Mouse (Mus musculus): ENCODE measurements at regions not wholly inside any gene's neighbourhood (a gene's known extent, or its start where the extent isn't known, plus 50 kb on each side); places are given as distances from the start of the nearest gene placed in this dataset.
"Not testable (repeated sequence)": the region's sequence is repeated elsewhere in the genome, so short reads cannot be mapped to it uniquely, and the experiment has no call there.

DNA sequence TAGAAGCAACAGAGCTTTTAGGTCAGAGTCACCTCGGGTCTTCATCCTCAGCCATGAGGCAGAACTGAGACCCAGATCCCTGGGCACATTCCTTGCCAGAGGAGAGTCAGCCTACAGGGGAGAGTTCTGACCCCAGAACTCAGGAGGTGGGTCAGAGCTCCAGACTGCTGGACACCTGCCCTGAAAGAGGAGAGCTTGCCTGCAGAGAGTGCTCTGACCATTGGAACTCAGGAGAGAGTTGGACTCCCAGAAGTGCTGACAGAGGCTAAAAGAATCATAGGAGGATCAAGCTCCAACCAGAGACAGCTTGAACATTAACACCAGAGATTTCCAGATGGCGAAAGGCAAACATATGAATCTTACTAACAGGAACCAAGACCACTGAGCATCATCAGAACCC, 211.4 kb downstream of the Akain1 start:
- H3K36me3 ChIP-seq (ENCODE audit: control insufficient read depth, insufficient read depth); H3K27me3 ChIP-seq (ENCODE audit: control insufficient read depth, insufficient read depth, low read length); H3K4me3 ChIP-seq (ENCODE audit: low read length); ATAC-seq (replicated peaks; ENCODE audit: extremely low read depth, insufficient read depth, low FRiP score); H3K27ac ChIP-seq (ENCODE audit: low read length); H3K9me3 ChIP-seq (replicated peaks; ENCODE audit: control insufficient read depth, low read length); H3K4me2 ChIP-seq (ENCODE audit: low read depth, low read length); H3K4me1 ChIP-seq (ENCODE audit: control insufficient read depth, insufficient read depth, low read length); H3K9ac ChIP-seq (ENCODE audit: low read length): not testable (repeated sequence)
- WGBS = 68% methylated on average over 2 of the region's 2 CpGs

DNA sequence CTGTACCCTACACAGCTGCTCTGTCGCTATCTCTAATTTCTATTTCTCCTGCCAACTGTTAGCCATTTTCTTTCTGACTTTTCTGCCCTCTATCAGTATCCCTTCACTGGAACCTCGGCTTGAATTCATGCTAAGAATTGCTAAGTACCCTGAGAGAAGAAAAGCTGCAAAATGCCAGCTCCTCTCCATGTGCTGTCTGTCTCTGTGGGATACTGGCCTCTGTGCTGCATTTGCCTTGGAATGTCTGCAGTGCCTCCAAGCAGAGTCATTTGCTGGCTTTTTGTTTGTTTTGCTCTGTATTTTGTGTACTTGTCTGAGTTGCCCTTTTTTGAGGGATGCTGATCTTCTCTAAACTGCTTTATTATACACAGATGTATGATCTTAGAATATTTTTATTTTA, 215.5 kb downstream of the Akain1 start:
- no peak overlapping the region for H3K27ac ChIP-seq (ENCODE audit: low read length)
- H3K36me3 ChIP-seq (ENCODE audit: control insufficient read depth, insufficient read depth) = no peaks in the 10 kb centered on the region
- no peak overlapping the region for H3K4me3 ChIP-seq (ENCODE audit: low read length)
- no peaks in the 10 kb centered on the region for H3K9me3 ChIP-seq (replicated peaks; ENCODE audit: control insufficient read depth, low read length)
- H3K9ac ChIP-seq (ENCODE audit: low read length) = no peak overlapping the region
- no peak for ATAC-seq (replicated peaks; ENCODE audit: extremely low read depth, insufficient read depth, low FRiP score)
- WGBS = 37% methylated on average over 2 of the region's 2 CpGs
- no peak overlapping the region for H3K4me2 ChIP-seq (ENCODE audit: low read depth, low read length)
- H3K27me3 ChIP-seq (ENCODE audit: control insufficient read depth, insufficient read depth, low read length) = no peaks in the 10 kb centered on the region
- H3K4me1 ChIP-seq (ENCODE audit: control insufficient read depth, insufficient read depth, low read length) = no peaks in the 10 kb centered on the region

DNA sequence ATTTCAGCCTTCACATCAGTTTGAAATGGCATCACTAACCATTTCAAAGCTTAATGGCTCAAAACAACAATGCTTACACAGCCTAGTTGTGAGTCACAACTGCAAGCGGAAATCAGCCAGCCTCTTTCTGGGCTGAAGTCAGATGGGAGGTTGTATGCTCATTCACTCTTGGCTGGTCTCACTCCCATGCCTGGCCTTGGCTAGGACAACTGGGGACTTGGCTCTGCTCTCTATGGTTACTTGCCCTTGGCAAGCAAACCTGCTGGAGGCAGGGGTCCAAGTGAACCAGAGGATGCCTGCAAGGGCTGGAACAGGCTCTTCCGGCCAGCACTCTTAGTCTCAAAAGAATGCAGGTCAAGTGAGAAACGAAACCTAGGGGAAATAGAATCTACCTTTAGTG, 233.4 kb downstream of the Akain1 start:
- 69% methylated on average over 3 of the region's 3 CpGs for WGBS

DNA sequence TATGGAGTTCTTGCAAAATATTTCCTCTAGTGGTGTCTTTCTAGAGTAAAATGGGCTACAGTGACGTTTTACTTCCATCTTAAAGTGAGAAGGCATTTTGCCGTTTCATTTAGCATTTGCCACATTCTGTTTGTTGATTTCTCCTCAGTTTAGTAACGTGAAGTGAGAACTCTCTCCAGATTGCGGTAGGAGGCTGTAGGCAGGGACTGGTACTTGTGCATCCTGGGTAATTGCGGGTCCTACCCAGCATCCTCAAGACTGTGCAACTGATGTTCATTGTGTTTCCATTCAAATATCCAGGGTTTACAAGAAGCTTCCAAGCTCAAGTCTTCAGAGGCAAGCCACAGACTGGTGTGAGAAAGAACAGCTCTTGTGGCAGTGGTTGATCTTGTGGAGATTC, 244.0 kb downstream of the Akain1 start:
- 77% methylated on average over 5 of the region's 5 CpGs for WGBS
- no peak overlapping the region for H3K27ac ChIP-seq (ENCODE audit: low read length)
- no peaks in the 10 kb centered on the region for H3K9me3 ChIP-seq (replicated peaks; ENCODE audit: control insufficient read depth, low read length)
- H3K4me1 ChIP-seq (ENCODE audit: control insufficient read depth, insufficient read depth, low read length) = no peaks in the 10 kb centered on the region
- no peaks in the 10 kb centered on the region for H3K27me3 ChIP-seq (ENCODE audit: control insufficient read depth, insufficient read depth, low read length)
- no peak overlapping the region for H3K4me3 ChIP-seq (ENCODE audit: low read length)
- H3K4me2 ChIP-seq (ENCODE audit: low read depth, low read length) = no peak overlapping the region
- no peaks in the 10 kb centered on the region for H3K36me3 ChIP-seq (ENCODE audit: control insufficient read depth, insufficient read depth)
- H3K9ac ChIP-seq (ENCODE audit: low read length) = no peak overlapping the region
- no peak for ATAC-seq (replicated peaks; ENCODE audit: extremely low read depth, insufficient read depth, low FRiP score)

More for the DNA sequence above, 233.4 kb downstream of the Akain1 start:
- H3K4me2 ChIP-seq (ENCODE audit: low read depth, low read length) = no peak overlapping the region
- no peak overlapping the region for H3K9ac ChIP-seq (ENCODE audit: low read length)
- no peak overlapping the region for H3K27ac ChIP-seq (ENCODE audit: low read length)
- ATAC-seq (replicated peaks; ENCODE audit: extremely low read depth, insufficient read depth, low FRiP score) = no peak
- no peaks in the 10 kb centered on the region for H3K27me3 ChIP-seq (ENCODE audit: control insufficient read depth, insufficient read depth, low read length)
- no peaks in the 10 kb centered on the region for H3K9me3 ChIP-seq (replicated peaks; ENCODE audit: control insufficient read depth, low read length)
- no peak overlapping the region for H3K4me3 ChIP-seq (ENCODE audit: low read length)
- H3K36me3 ChIP-seq (ENCODE audit: control insufficient read depth, insufficient read depth) = no peaks in the 10 kb centered on the region
- no peaks in the 10 kb centered on the region for H3K4me1 ChIP-seq (ENCODE audit: control insufficient read depth, insufficient read depth, low read length)

DNA sequence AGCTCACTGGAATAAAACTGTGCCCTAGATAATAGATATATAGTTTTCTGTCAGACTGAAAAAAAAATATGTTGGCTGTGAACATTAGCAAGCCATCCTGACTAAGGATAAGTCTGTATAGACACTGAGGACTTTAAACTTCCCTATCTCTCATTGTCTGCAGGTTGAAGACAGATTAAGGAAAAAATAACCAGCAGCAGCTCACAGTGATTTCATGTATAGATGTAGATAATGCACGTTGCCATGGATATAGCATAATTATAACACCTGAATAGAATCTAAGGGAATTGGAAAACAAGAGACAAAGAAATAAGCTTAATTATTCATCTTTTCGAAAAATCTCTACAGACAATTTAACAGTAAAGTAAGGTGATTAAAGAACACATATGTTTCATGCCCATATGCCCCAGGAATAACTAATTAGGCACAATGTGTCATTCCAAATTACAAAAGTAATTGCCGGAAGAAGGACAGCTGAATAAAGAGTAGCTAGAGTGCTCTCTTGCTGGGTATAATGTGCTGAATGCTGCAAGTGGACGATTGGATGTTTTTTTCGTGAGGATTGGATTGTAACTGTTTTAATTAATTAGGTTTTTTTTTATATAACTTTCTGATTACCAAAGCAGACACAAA, 246.6 kb downstream of the Akain1 start:
- H3K4me3 ChIP-seq (ENCODE audit: low read length) = no peak overlapping the region
- H3K27ac ChIP-seq (ENCODE audit: low read length) = no peak overlapping the region
- no peaks in the 10 kb centered on the region for H3K9me3 ChIP-seq (replicated peaks; ENCODE audit: control insufficient read depth, low read length)
- H3K4me2 ChIP-seq (ENCODE audit: low read depth, low read length) = no peak overlapping the region
- no peak for ATAC-seq (replicated peaks; ENCODE audit: extremely low read depth, insufficient read depth, low FRiP score)
- H3K9ac ChIP-seq (ENCODE audit: low read length) = no peak overlapping the region
- no peaks in the 10 kb centered on the region for H3K36me3 ChIP-seq (ENCODE audit: control insufficient read depth, insufficient read depth)
- 70% methylated on average over 5 of the region's 5 CpGs for WGBS
- H3K27me3 ChIP-seq (ENCODE audit: control insufficient read depth, insufficient read depth, low read length) = no peaks in the 10 kb centered on the region
- no peaks in the 10 kb centered on the region for H3K4me1 ChIP-seq (ENCODE audit: control insufficient read depth, insufficient read depth, low read length)

DNA sequence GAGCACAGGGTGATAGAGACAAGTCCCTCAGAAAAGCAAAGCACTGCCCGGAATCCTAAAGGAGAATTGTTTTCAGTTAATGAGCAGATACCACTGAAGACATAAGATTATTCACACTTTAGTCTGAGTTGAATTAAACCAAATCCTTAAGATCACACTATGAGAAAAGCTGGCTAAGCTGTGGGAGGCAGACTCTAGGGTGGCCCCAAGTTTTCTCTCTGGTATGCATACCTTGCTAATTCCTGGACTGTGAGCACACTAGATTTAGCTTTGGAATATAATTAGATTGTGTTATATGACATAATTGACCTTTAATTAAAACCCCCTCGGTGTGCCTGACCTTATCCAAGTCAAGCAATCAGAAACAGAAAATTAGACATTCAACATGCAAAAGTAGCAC, 247.3 kb downstream of the Akain1 start:
- Histone ChIP-seq H3K4me1 (ENCODE audit: control insufficient read depth, insufficient read depth, low read length) (no peaks in the 10 kb centered on the region), H3K9me3 (replicated peaks; ENCODE audit: control insufficient read depth, low read length) (no peaks in the 10 kb centered on the region), H3K9ac (ENCODE audit: low read length) (no peak overlapping the region), H3K4me2 (ENCODE audit: low read depth, low read length) (no peak overlapping the region), H3K4me3 (ENCODE audit: low read length) (no peak overlapping the region), H3K27me3 (ENCODE audit: control insufficient read depth, insufficient read depth, low read length) (no peaks in the 10 kb centered on the region), H3K27ac (ENCODE audit: low read length) (no peak overlapping the region), H3K36me3 (ENCODE audit: control insufficient read depth, insufficient read depth) (no peaks in the 10 kb centered on the region)
- no peak for ATAC-seq (replicated peaks; ENCODE audit: extremely low read depth, insufficient read depth, low FRiP score)
- WGBS = 49% methylated on average over 2 of the region's 2 CpGs

DNA sequence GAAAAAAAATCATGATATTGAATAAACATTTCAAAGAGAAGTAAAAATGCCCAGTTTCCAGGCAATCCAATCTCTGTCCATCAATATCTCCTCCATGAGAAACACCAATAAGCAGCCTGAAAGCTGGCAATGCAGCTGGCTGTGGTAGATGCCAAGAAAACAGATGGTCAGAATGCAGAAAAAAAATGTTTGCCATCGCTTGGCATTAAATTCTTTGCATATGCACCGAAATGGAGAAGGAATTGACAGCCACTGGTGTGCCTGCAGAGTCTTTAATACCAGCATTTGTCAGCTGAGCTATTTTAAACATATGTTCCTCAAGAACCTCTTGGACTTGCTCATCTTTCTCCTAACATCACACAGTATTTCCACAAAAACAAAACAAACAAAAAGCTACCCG, 256.2 kb downstream of the Akain1 start:
- Histone ChIP-seq H3K36me3 (ENCODE audit: control insufficient read depth, insufficient read depth) (no peaks in the 10 kb centered on the region), H3K9me3 (replicated peaks; ENCODE audit: control insufficient read depth, low read length) (no peaks in the 10 kb centered on the region), H3K9ac (ENCODE audit: low read length) (no peak overlapping the region), H3K27ac (ENCODE audit: low read length) (no peak overlapping the region), H3K4me2 (ENCODE audit: low read depth, low read length) (no peak overlapping the region), H3K4me1 (ENCODE audit: control insufficient read depth, insufficient read depth, low read length) (no peaks in the 10 kb centered on the region), H3K4me3 (ENCODE audit: low read length) (no peak overlapping the region), H3K27me3 (ENCODE audit: control insufficient read depth, insufficient read depth, low read length) (no peaks in the 10 kb centered on the region)
- WGBS = 59% methylated on average over 3 of the region's 3 CpGs
- no peak for ATAC-seq (replicated peaks; ENCODE audit: extremely low read depth, insufficient read depth, low FRiP score)

DNA sequence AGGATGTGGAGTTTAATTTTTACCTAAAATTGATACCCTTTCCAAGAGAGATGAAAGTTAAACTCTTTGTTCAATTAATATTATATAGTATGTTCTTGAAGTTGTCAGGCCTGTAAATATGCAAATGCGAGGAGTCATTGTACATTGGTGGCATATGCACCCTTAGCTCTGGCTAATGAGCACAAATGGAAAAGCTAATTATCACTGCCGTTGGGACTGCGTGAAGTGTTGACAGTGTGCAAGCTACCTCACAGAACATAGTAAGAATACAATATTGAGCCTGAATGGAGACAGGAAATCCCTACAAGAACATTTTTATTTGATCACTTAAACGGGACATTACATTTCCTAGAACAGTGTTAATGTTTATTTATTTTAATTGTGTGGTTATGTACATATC, 241.5 kb upstream of the Dlgap1 start:
- Histone ChIP-seq H3K9me3 (replicated peaks; ENCODE audit: control insufficient read depth, low read length) (no peaks in the 10 kb centered on the region; the same call in 1 of the 2 replicates), H3K4me1 (ENCODE audit: control insufficient read depth, insufficient read depth, low read length) (no peaks in the 10 kb centered on the region), H3K27ac (ENCODE audit: low read length) (no peak overlapping the region), H3K4me2 (ENCODE audit: low read depth, low read length) (no peak overlapping the region), H3K36me3 (ENCODE audit: control insufficient read depth, insufficient read depth) (no peaks in the 10 kb centered on the region), H3K4me3 (ENCODE audit: low read length) (no peak overlapping the region), H3K27me3 (ENCODE audit: control insufficient read depth, insufficient read depth, low read length) (no peaks in the 10 kb centered on the region), H3K9ac (ENCODE audit: low read length) (no peak overlapping the region)
- no peak for ATAC-seq (replicated peaks; ENCODE audit: extremely low read depth, insufficient read depth, low FRiP score)
- 77% methylated on average over 4 of the region's 4 CpGs for WGBS

DNA sequence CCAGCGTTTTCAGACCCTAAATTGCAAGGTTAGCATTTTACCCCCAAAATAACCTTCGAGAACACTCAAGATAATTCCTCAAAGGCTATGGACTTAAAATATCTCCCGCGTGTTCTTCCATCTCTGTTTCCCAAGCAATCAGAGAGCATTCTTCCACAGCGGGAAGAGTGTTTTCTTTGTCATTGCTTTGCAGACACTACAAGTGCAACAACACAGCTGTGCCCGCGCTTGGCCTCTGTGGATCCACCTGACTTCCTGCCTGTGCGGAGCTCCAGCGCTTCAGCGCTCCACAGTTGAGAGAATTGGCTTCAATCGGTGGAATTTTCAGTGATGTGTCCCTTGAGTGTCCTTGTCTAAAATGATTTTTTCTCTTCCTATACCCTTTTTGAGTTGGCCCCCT, 235.9 kb upstream of the Dlgap1 start:
- no peaks in the 10 kb centered on the region for H3K4me1 ChIP-seq (ENCODE audit: control insufficient read depth, insufficient read depth, low read length)
- WGBS = 83% methylated on average over 11 of the region's 11 CpGs
- no peak overlapping the region for H3K4me2 ChIP-seq (ENCODE audit: low read depth, low read length)
- H3K36me3 ChIP-seq (ENCODE audit: control insufficient read depth, insufficient read depth) = no peaks in the 10 kb centered on the region
- no peaks in the 10 kb centered on the region; the same call in 1 of the 2 replicates for H3K9me3 ChIP-seq (replicated peaks; ENCODE audit: control insufficient read depth, low read length)
- no peak for ATAC-seq (replicated peaks; ENCODE audit: extremely low read depth, insufficient read depth, low FRiP score)
- H3K27me3 ChIP-seq (ENCODE audit: control insufficient read depth, insufficient read depth, low read length) = no peaks in the 10 kb centered on the region
- no peak overlapping the region for H3K9ac ChIP-seq (ENCODE audit: low read length)
- no peak overlapping the region for H3K27ac ChIP-seq (ENCODE audit: low read length)
- no peak overlapping the region for H3K4me3 ChIP-seq (ENCODE audit: low read length)
